Mouse (Mus musculus) left cerebral cortex, adult 11 months (tissue): Measurements from ENCODE around the gene Serpina3a.
"Not testable (repeated sequence)": the region's sequence is repeated elsewhere in the genome, so short reads cannot be mapped to it uniquely, and the experiment has no call there.

Source experiments
- DNase-seq: peaks from one replicate; pipeline ENCODE4 v3.0.0; 2022; ENCODE audit warnings: low spot score

The Serpina3a gene

DNA sequence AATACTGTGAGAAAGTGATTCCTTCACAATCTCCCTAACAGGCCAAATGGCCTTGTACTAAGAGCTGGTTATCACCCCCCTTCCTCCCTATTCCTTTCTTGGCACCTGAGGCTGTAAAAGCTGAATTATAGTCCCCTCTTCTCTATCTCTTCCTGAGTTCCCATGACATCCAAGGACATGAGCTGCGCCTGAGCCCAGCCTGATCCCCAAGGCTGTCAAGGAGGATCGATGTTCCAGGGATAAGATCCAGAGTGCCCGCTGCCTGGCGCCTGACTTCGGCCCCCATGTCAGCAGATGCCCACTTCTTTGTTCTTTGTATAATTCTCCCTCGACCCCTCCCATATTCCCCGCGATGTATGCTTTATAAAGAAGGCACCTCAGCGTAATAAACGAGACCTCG is at the start of gene Serpina3a:
Gene Serpina3a (plus strand): TSS at position 392 of the 400 bp plus-strand sequence.
- DNase-seq = not testable (repeated sequence)

DNA sequence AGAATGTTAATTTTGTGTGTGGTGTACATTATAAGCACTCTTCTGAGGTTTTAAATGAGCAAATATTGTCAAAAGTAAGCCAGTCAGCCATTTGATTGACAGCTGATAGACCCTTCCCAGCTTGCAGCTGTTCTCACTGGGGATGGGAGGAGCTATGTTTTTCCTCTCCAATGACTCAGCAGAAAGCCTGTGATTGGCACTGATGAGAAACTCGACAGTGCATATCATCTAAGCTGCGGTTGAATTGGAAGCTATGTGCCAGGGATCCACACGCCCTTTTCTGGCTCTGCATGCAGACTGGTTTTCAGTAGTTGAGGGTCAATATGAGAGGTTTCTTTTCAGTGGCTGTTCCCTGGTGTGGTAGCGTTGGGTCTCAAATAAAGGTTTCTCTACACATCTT is 48.0 kb upstream of the Serpina3a start:
- no peak for DNase-seq

DNA sequence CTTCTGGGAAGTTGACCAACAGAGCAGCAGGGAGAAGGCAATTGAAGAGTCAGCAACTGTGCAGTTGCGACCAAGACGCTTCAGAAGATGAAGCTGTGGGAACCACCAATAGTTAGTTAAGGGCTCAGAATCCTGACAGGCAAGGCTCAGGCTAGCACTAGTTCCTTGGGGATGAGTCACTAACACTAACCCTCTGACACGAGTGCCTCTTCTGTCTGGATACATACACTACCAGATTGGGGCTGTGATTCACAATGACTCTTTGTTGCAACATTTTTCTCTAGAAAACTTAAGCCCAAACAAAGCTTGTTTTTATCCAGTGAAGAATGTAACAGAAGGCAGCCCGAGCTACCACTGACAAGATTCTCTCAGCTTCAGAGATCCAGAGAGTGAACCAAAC is 47.5 kb upstream of the Serpina3a start:
- DNase-seq = no peak

DNA sequence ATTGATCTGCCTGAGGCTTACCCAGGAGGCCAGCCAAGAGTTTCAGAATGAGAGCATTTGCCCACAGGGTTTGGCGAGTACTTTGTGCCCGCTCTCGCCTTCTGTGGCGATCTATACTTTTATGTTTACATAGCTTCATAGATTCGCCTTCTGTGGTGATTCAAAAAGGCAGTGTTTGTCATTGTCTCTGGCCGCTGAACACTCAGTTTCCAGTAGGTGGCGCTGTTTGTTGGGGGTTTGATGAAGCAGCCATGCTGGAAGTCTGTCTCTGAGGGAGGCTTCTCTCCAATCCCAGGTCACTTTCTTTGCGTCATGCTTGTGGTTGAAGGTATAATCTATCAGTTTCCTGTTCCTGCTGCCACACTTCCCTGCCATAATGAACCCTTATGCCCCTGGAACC is 46.3 kb upstream of the Serpina3a start:
- no peak for DNase-seq

DNA sequence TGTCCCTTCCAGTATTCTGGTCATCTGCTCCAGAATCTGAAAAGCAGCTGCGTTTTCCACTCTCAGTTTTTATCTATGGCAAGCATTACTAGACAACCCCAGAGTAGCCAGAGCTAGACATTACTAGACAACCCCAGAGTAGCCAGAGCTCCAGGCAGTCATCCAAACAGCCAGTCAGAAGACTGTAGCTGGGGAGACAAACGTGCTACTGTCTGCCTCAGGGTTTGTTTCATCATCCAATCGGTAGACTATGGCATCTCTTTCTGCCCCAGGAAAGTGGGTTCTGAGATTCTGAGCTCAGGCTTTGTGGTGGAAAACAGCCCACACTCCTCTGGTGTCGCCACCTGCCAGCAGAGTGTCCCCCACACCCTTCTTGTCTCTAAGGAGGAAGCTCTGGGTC is 45.0 kb upstream of the Serpina3a start:
- peak; percentile 59 for DNase-seq

DNA sequence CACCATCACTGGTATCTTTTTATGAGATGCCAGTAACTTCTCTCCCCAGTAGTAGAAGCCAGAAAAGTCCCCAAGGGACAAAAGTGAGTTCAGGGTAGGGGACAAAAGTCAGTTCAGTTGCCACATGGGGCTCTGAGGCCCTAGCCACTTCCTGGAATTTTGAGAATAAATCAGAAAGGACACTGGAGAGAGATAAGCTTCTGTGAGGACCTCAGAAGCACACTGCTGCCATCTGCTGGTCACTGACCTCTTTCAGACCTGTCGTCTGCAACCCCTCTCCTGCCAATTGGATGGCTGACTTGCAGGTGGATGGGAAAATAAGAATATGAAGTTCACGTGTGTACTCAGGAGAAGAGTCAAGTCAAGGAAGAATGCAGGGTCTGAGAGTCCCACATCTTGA is 42.9 kb upstream of the Serpina3a start:
- peak; percentile 67 for DNase-seq

DNA sequence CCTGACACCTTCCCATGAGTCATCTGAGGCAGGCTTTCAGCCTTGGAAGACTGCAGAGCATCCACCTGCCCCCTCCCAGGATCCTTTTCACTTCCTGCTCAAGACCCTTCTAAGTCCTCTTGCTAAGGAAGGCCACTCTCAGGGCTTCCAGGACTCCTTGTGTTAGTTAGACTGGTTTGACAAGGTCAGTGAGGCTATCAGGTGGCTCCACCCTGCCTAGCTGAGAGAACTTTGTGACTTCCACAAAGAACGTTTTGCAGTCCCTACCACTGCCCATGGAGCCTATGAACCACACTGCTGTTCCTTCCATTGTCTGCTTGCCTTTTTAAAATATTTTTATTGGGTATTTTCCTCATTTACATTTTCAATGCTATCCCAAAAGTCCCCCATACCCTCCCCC is 40.8 kb upstream of the Serpina3a start:
- DNase-seq = no peak

DNA sequence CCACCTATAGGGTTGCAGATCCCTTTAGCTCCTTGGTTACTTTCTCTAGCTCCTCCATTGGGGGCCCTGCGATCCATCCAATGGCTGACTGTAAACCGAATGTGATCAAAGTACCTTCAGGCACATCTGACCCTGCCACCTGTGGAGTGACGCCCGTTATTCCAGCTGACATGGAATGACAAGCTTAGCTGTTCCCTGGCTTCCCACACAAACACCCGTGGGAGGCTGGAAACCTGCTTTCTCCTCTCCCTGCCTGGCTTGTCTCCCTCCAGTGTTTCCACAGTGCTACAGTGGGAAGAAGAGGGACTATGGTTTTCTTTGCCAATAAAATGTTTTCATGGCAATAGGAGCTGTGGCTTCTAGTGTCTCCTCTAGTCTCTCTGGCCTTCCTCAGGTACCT is 40.2 kb upstream of the Serpina3a start:
- DNase-seq = no peak

DNA sequence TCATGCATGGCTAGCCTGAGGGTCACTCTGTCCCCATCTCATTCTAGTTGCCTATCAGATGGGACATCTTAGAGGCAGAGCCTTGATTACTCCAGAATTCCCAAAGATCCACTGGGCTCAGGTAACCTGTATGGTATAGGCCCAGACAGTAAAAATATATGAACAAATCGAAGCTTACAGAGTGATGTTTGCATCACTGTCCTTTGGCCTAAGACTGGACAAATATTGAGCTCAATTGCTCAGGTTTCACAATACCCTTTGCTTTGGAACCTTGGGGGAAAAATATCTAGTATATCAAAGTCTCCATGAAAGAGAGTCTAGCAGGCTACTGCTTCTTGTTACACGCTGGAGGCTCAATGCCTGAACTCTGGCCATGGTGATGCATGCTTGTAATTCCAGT is 22.4 kb upstream of the Serpina3a start:
- no peak for DNase-seq

DNA sequence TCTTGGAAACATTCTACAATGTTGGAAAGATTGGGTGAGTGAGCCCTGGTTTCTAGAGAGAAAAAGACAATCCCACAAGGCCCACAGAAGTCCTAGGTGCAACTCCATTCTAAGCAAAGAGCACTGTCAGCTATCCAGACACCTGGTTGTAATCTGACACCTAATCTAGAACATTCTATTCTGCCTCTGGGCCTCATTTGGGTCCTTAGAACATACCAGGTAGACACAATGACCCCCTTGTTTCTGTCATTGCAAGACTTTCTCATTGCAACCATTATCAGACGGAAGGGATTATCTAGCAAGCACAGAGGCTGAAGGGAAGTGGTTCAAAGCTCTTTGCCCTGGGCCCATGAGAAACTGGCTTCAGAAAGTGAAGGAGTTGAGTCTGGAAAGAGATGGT is 21.2 kb upstream of the Serpina3a start:
- DNase-seq = no peak

DNA sequence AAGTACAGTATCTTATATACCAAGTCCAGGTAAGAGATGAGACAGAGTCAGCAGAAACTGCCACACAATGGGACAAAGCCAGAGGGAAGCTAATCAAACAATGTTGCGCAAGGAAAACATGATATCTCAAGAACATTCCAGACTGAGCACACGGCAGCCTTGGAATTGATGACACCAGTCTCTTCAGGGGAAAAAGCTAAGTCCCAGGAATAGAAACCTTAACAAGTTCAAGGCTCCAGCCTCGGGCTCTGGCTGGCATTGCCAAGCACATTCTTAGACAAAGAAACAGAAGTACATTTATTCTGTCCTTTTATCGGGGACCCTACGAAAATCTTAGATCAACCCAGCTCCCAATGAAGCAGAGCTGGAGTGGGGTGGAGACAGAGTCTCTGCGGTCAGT is 11.8 kb upstream of the Serpina3a start, which contains the start of gene Serpina5:
Gene Serpina5 (plus strand): TSS at position 346 of the 400 bp plus-strand sequence.
- DNase-seq = no peak

DNA sequence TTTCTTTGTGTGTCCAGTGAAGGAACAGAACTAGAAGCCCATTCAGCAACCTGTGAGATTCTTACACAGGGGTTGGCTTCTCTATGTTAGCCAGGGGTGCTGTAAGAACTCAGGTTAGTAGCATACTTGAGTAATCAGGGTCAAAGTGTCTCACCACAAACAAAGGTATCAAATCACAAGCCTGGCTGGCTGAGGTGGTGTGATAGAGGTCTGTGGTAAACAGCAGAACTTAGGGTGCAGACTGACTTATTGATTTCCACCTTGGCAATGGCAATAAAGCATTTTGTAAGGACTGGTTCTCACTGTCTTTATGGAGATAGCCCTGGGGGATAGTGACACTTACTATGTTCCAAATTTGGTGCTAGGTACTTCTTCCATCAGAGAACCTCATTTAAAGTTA is 6.7 kb upstream of the Serpina3a start:
- DNase-seq = no peak

DNA sequence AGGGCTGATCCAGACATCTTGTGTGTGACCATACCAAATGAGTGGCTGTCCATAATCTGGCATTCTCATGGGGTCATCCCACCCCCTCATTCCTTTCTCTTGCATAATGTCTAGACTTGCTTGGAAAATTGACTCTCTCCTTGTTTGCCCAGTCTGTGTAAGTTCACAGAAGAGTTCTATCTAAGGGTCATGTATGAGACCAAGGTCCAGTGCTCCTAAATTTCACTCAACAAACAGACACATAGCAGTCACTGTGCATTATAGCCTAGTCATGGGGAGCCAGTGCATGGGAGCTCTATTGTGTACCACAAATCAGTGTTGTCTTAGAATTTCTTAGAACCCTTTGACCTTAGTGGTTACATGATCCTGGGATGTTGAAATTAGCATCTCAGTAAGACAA is 5.6 kb upstream of the Serpina3a start:
- no peak for DNase-seq

DNA sequence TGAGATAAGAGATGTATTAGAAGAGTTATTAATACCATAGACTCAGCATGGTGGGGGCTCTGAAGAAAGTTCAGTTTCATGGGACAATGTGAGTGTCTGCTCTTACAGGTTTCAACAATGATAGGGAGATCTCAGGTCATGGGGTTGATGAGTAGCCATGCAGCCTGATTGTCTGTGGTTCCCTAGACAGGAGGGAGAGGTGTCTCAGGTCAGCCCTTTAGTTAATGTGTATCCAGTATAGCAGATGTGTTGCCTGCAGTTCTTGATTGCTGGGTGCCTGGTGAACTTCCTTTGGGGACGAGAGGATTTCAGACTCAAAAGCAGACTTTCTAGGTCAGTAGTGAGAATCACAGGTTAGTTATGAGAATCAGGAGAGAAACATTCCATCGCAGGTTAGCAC is 4.0 kb upstream of the Serpina3a start:
- DNase-seq = no peak

DNA sequence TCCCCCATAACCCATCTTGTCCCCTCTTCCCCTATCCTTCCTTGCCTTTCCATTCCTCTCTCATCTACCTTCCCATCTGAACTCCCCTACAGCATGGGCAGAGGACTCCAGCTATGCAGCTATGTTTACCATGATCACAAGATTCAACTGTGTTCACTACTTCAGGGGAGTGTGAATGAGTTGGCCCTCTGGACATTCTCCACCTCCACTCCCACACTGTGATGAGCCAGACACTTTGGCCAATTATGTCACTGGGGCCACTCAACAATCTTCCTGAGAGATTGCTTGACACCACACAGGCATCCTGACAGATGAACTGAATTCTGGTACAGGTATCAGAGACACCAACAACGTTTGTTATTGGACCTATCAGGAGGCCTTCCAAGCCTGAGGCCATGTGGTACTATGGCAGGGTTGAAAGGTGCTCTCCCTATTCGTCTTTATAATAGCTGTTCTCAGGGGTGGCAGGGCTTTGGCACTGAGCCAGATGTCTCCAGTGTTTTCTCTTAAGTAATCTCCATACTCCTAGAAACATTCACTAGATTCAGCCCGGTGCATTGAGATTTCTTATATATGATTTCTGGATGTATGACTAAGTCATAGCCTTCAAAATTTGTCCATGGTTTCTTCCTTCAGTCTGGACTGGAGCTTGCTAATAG is 2.5 kb downstream of the Serpina3a start:
- no peak for DNase-seq

DNA sequence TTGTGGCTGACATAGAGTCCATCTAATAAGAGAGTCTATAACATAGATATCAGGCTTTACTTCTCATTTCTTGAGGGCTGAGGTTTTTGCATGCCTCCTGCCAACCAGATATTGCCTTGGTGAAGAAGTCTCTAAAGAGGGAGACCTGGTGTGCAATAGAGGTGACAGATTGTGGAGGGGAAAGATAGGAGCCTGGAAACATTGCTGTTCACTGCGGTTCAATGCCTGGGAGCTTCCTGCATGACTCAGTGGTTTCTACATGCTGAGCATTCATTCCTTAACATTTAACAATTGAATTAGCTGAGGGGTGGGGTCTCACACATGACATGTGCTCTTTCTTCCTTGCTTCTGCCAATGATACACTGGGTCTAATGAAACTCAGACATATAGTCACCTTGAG is 10.6 kb downstream of the Serpina3a start:
- no peak for DNase-seq

DNA sequence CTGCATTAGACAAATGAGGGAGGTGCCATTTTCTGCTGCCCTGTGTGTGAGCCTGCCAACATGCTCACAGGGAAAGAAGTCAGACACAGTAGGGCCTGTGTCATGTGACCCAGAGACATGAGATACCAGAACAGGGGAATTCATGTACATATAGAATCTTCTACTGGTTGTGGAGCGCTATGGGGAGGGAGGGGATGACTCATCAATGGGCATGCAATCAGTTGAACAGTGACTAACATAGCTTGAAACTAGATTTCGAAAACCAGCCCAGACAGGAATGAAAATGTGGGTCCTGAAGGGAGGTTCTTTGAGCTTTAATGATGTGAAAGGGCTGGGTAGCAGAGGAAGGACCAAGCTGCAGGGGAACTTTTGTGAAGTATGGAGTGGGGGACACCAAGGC is 11.5 kb downstream of the Serpina3a start:
- no peak for DNase-seq

DNA sequence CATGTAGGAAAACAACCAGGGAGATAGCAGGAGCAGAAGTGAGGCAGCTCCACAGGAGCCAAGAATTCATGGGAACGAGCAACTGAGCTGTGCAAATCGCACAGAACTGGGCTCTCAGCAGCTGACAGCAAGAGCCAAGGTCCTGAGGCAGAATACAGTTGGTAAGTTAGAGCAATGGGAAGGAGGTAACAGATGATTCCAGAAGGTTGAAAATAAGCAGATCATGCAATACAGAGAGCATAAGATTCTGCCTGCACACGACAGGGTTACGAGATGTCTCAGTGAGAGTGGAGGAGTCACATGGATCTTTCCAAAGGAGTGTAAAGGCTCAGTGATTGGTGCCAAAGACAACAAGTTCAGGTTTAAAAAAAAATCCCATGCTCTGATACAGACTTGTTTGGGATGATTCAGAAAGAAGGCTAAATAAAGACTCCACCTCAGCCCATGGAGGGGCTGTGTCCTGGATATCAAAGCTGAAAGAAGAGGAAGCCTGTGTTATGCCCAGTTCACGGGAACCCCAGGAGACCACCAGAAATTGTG is 12.6 kb downstream of the Serpina3a start:
- DNase-seq = no peak

DNA sequence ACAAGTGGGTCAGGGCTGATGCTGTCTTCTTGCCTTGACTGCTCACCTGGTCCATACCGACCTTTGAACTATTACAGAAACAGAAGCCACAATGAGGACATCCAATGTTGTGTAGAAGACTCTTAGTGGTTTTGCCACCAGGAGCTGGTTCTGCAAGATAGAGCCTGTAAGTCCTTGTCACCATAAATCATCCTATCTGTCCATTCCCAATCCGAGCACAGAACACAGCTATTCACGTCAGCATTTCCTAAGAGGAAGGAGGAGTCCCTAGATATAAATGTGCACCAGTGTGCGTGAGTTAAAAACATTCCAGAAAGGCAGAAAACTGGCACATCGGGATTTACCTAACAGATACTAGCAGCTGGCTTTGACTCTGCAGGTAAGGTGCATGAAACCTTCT is 15.2 kb downstream of the Serpina3a start, which contains the start of gene Serpina3b:
Gene Serpina3b (plus strand): TSS at position 301 of the 400 bp plus-strand sequence.
- DNase-seq = no peak

DNA sequence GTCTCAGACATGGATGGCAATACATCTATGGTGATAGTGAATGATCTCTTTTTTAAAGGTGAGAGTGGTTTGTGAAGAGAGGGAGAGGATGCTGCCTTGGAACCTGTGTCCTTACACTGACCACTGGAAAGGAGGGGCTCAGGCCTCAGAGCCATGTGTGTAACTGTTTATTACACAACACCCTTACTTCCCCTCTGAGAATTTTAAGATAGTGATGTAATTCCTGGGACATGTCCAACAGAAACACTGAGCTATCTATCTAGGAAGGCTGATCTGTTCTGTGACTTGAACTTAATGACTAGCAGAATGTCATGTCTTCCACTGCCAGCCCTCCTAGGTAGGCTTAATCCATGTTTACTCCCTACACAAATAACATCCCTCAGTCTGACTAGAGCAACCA is 18.5 kb downstream of the Serpina3a start:
- no peak for DNase-seq

DNA sequence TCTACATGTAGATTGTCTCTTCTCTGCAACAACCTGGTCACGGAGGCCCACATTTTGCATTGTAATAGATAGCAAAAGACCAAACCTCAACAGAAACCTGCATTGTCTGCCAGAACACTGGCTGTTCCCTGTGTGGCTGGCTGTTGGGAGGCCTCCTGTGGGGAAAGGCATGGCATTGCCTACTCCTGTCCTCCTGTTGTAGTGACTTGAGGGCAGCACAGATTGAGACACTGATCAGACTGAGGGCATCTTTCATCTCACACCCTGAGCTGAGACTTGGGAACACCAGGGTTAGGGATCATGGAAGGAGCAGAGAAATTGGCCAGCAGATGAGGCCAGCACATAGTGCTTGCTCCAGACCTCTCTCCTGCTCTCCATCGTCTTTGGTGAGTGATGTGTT is 25.7 kb downstream of the Serpina3a start:
- no peak for DNase-seq

DNA sequence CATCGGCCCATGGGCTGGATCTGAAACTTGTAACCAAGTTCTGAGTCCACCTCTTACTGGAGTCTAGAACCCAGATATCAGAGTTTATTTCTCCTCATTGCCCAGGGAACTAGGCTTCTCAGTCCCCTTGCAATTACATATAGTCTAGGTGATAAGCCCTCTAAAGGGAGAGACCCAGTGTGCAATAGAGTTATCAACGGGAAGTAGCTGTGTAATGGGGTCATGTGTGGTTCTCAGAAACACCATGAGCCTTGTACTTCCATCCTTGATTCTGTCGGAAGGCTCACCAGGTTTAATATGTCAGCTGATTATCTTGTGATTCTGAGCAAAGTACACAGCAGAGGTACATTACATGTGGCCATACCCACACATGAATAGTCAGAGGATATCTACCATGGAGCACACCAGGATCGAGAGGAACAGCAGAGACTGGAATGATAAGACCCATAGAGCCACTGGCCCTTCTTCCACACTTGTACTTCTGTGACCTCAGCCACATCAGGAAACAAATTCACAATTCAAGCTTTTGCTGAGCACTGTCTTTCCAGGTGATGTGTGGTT is 28.1 kb downstream of the Serpina3a start:
- no peak for DNase-seq

DNA sequence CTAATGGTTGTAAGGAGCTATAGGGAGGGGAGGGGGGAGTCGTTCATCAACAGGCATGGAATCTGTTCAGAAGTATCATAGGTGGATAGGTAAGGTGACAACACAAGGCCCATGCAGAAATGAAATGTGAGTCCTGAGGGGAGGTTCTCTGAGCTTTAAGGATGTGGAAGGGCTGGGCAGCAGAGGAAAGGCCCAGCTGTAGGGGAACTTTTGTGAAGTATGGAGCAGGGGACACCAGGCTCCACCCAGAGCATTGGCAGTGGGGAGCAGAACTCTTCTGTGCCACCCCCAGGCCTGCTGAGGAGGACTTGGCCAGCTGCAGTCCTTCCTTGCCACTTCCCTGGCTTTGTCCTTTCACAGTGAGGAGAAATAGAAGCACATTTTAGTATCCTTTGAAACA is 29.0 kb downstream of the Serpina3a start:
- DNase-seq = no peak

DNA sequence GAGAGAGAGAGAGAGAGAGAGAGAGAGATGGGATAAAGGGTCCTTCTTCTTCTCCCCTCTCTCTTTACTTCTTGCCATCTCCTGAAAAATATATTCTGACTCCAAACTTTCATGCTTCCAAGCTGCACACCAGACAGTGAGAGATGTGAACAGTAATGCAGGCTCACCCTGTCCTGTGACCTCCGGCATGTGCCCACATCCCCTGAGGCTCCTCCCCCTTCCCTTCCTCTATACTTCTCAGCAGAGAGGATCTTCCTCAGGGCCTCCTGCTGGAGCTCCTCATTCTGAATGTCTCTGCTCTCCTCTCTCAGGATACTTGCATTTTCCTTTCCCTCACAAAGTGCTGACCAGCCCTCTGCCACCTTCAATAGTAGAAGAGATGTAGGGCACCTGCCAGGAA is 29.9 kb downstream of the Serpina3a start:
- no peak for DNase-seq
